Mouse (Mus musculus): ENCODE measurements around the gene Kmt2b. TPM values are rescaled to one million over a fixed set of nuclear protein-coding genes. Genes with fewer than 3 reads are reported as not detected.

Gene Kmt2b
- polyA plus RNA-seq, 1 experiment: 14.4 TPM

DNA sequence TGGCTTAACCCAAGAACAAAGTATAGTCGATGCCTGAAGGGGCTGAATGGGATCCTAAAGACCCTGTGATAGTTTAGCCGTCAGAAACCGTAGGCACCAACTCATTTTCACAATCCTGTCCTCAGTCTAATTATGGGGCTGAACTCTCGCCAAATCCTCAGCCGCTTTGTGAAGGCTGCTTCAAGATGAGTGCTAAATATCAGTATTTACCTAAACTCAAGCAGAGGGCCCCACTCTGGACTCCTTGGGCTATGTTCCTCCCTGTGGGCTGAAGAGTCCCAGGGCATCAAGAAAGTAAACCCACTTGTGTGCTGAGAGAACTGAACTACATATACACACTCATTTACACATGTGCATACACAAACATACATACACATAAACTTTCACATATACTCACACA lies 8.3 kb upstream of the Kmt2b start:
- Histone ChIP-seq H3ac (ENCODE audit: control insufficient read depth, insufficient read length, low read depth) (no peak overlapping the region), H3K36me3 (ENCODE audit: control insufficient read depth, insufficient read depth) (no peaks in the 10 kb centered on the region), H3K27me3 (ENCODE audit: control insufficient read depth, insufficient read depth, insufficient read length) (peaks cover 43% of the 10 kb centered on the region), H3K4me3 (ENCODE audit: insufficient read depth, poor library complexity, severe bottlenecking) (no peak overlapping the region), H3K79me3 (ENCODE audit: low read depth) (no peaks in the 10 kb centered on the region), H3K79me2 (ENCODE audit: control insufficient read depth, insufficient read depth) (no peaks in the 10 kb centered on the region)
- TF ChIP-seq CEBPB (IDR thresholded peaks at IDR 0.05; ENCODE audit: low read depth) (no peak), MAX (IDR thresholded peaks at IDR 0.05) (no peak), FOSL1 (IDR thresholded peaks at IDR 0.05; ENCODE audit: insufficient read depth, low read length, poor library complexity, severe bottlenecking) (no peak), USF1 (IDR thresholded peaks at IDR 0.05; ENCODE audit: low read depth) (no peak), CTCF (IDR thresholded peaks at IDR 0.05; ENCODE audit: control insufficient read depth, insufficient read depth, insufficient read length) (no peak), MYOD1 (IDR thresholded peaks at IDR 0.05; ENCODE audit: control insufficient read depth, insufficient read length, low read depth) (no peak), MYOG (IDR thresholded peaks at IDR 0.05; ENCODE audit: control insufficient read depth, extremely low read depth, insufficient read length) (no peak)

DNA sequence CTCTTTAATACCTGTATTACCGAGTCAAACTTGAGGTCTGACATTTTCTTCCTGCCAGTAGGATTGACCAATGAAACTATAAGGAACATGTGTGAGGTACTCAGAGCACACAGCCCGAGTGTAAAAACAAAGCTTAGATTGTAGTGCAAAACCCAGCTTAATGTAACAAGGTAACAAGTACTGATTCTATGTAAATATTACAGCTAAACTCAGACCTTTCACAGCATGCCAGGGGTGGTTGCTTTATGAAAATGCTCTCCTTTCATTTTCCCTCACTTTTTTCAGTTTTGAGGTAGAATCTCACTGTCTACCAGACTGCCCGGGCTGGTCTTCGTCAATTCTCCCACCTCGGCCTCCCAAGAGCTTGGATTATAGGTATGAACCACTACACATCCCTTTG lies 7.6 kb upstream of the Kmt2b start:
- H3K4me3 ChIP-seq (ENCODE audit: insufficient read depth, poor library complexity, severe bottlenecking): no peak overlapping the region
- no peak overlapping the region for H3ac ChIP-seq (ENCODE audit: control insufficient read depth, insufficient read length, low read depth)
- H3K79me3 ChIP-seq (ENCODE audit: low read depth): no peaks in the 10 kb centered on the region
- no peaks in the 10 kb centered on the region for H3K36me3 ChIP-seq (ENCODE audit: control insufficient read depth, insufficient read depth)
- TF ChIP-seq FOSL1 (IDR thresholded peaks at IDR 0.05; ENCODE audit: insufficient read depth, low read length, poor library complexity, severe bottlenecking) (no peak), MYOG (IDR thresholded peaks at IDR 0.05; ENCODE audit: control insufficient read depth, extremely low read depth, insufficient read length) (no peak), CEBPB (IDR thresholded peaks at IDR 0.05; ENCODE audit: low read depth) (no peak), USF1 (IDR thresholded peaks at IDR 0.05; ENCODE audit: low read depth) (no peak), MYOD1 (IDR thresholded peaks at IDR 0.05; ENCODE audit: control insufficient read depth, insufficient read length, low read depth) (no peak), CTCF (IDR thresholded peaks at IDR 0.05; ENCODE audit: control insufficient read depth, insufficient read depth, insufficient read length) (no peak), MAX (IDR thresholded peaks at IDR 0.05) (no peak)
- H3K79me2 ChIP-seq (ENCODE audit: control insufficient read depth, insufficient read depth): no peaks in the 10 kb centered on the region
- H3K27me3 ChIP-seq (ENCODE audit: control insufficient read depth, insufficient read depth, insufficient read length): peaks cover 43% of the 10 kb centered on the region

DNA sequence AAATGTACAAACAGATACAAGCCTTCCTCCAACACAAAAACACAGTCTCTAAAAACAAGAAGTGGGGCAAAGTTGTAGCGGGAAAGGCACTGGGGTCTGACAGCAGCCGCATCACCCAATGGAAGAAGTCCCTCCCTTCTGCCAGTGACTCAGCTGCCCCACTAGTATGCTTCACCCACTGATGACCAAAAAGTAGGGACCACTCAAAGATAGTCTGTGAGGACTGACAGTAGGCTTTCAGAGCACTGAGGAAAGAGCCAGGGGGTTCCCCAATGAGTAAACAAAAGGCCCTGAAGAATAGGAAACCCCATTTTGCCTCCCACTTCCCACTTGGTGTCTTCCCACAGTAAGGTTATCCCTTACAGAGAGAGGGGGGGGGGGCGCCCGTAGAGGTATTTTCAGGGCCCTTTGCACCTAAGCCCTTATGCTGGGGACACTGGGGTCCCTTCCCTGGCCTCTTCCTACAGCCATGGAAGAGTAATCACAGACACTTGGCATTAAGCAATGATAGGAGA lies 6.0 kb upstream of the Kmt2b start:
- TF ChIP-seq USF1 (IDR thresholded peaks at IDR 0.05; ENCODE audit: low read depth): no peak
- TF ChIP-seq MAX (IDR thresholded peaks at IDR 0.05): no peak
- no peak for TF ChIP-seq MYOG (IDR thresholded peaks at IDR 0.05; ENCODE audit: control insufficient read depth, extremely low read depth, insufficient read length)
- no peak for TF ChIP-seq CEBPB (IDR thresholded peaks at IDR 0.05; ENCODE audit: low read depth)
- no peak for TF ChIP-seq CTCF (IDR thresholded peaks at IDR 0.05; ENCODE audit: control insufficient read depth, insufficient read depth, insufficient read length)
- no peak for TF ChIP-seq FOSL1 (IDR thresholded peaks at IDR 0.05; ENCODE audit: insufficient read depth, low read length, poor library complexity, severe bottlenecking)
- TF ChIP-seq MYOD1 (IDR thresholded peaks at IDR 0.05; ENCODE audit: control insufficient read depth, insufficient read length, low read depth): no peak
- Histone ChIP-seq H3K4me3 (ENCODE audit: insufficient read depth, poor library complexity, severe bottlenecking) (no peak overlapping the region), H3K27me3 (ENCODE audit: control insufficient read depth, insufficient read depth, insufficient read length) (peaks cover 37% of the 10 kb centered on the region), H3K79me2 (ENCODE audit: control insufficient read depth, insufficient read depth) (no peaks in the 10 kb centered on the region), H3ac (ENCODE audit: control insufficient read depth, insufficient read length, low read depth) (no peak overlapping the region), H3K36me3 (ENCODE audit: control insufficient read depth, insufficient read depth) (no peaks in the 10 kb centered on the region), H3K79me3 (ENCODE audit: low read depth) (no peaks in the 10 kb centered on the region)

DNA sequence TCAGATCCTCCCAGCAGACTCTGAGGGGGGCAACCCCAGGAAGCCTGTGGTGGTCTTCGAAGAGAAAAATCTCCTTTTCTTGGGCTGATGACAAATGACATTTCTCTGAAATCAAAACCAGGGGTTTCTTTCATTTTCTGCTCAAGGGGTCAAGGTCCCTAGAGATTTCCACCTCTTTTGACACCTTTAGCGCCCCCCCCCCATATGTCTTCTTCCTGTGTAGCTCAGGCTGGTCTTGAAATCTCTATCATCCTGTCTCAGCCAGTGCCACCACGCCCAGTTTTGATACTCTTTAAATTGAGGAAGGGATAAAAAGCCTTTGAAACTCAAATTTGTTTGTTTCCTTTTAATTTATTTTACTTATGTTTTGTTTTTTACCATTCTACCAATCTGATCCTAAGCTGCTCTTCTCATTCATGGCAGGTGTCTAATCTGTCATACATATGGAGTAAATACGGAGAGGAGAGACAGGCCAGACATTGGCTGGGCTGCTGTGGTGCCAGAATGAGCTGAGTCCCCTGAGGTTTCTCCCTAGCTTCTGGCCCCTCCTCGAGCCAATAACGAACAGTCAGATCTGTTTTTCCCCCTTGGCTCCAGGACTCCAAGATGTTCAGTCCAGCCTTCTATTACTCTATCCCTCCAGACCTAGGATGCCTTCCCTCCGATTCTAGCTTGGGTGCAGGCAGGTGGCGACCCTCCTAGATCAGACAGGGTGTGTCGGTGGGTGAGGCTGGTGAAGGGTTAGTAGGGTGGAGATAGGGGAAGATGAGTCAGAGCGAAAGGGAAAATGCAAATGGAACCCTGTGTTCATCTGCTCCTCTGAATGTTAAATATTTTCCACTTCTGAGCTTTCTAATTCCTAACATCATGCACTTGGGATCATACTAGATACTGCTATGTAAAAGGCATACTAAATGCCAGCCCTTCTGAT lies 5.3 kb upstream of the Kmt2b start:
- Histone ChIP-seq H3K27me3 (ENCODE audit: control insufficient read depth, insufficient read depth, insufficient read length) (peaks cover 33% of the 10 kb centered on the region), H3K79me3 (ENCODE audit: low read depth) (no peaks in the 10 kb centered on the region), H3K36me3 (ENCODE audit: control insufficient read depth, insufficient read depth) (no peaks in the 10 kb centered on the region), H3K79me2 (ENCODE audit: control insufficient read depth, insufficient read depth) (no peaks in the 10 kb centered on the region), H3ac (ENCODE audit: control insufficient read depth, insufficient read length, low read depth) (no peak overlapping the region), H3K4me3 (ENCODE audit: insufficient read depth, poor library complexity, severe bottlenecking) (no peak overlapping the region)
- TF ChIP-seq MYOD1 (IDR thresholded peaks at IDR 0.05; ENCODE audit: control insufficient read depth, insufficient read length, low read depth) (no peak), FOSL1 (IDR thresholded peaks at IDR 0.05; ENCODE audit: insufficient read depth, low read length, poor library complexity, severe bottlenecking) (no peak), CEBPB (IDR thresholded peaks at IDR 0.05; ENCODE audit: low read depth) (no peak), MAX (IDR thresholded peaks at IDR 0.05) (no peak), CTCF (IDR thresholded peaks at IDR 0.05; ENCODE audit: control insufficient read depth, insufficient read depth, insufficient read length) (no peak), MYOG (IDR thresholded peaks at IDR 0.05; ENCODE audit: control insufficient read depth, extremely low read depth, insufficient read length) (no peak), USF1 (IDR thresholded peaks at IDR 0.05; ENCODE audit: low read depth) (no peak)

DNA sequence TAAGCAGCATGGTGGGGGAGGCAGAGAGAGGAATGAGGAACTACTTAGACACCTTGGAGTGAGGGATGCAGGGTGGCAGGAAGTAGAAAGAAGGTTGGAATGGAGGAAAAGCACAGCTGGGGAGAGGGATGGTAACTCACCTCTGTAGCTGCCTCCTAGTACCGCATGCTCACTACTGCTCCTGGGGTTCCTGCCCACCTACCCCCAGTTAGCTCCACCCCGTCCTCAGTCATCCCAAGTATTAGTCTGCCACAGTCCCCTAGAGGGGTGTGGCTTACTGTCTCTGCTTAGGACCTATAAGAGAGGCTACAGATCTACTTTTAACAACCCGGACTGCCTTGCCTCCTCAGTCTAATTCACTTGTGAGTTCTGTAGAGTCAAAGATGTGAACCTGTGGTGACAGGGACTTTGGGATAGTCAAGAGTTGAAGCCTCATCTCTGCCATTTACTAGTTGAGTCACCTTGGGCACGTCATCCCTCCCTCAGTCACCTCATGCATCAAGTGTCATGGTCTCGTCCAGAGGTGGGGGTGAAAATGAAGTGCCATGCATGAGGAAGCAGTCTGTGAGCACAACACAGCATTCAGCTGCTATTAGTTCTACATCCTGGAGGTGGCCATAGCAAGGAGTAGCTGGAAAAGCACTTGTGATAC lies 4.4 kb upstream of the Kmt2b start:
- Histone ChIP-seq H3K79me2 (ENCODE audit: control insufficient read depth, insufficient read depth) (peaks cover 6% of the 10 kb centered on the region), H3K27me3 (ENCODE audit: control insufficient read depth, insufficient read depth, insufficient read length) (peaks cover 24% of the 10 kb centered on the region), H3K36me3 (ENCODE audit: control insufficient read depth, insufficient read depth) (no peaks in the 10 kb centered on the region), H3ac (ENCODE audit: control insufficient read depth, insufficient read length, low read depth) (no peak overlapping the region), H3K79me3 (ENCODE audit: low read depth) (peaks cover 3% of the 10 kb centered on the region), H3K4me3 (ENCODE audit: insufficient read depth, poor library complexity, severe bottlenecking) (no peak overlapping the region)
- TF ChIP-seq MAX (IDR thresholded peaks at IDR 0.05) (no peak), USF1 (IDR thresholded peaks at IDR 0.05; ENCODE audit: low read depth) (no peak), CEBPB (IDR thresholded peaks at IDR 0.05; ENCODE audit: low read depth) (no peak), MYOG (IDR thresholded peaks at IDR 0.05; ENCODE audit: control insufficient read depth, extremely low read depth, insufficient read length) (no peak), CTCF (IDR thresholded peaks at IDR 0.05; ENCODE audit: control insufficient read depth, insufficient read depth, insufficient read length) (no peak), MYOD1 (IDR thresholded peaks at IDR 0.05; ENCODE audit: control insufficient read depth, insufficient read length, low read depth) (no peak), FOSL1 (IDR thresholded peaks at IDR 0.05; ENCODE audit: insufficient read depth, low read length, poor library complexity, severe bottlenecking) (no peak)

Measured in C2C12 (cell line).